Mouse (Mus musculus) lung, postnatal 4 days (tissue): ENCODE measurements around the gene Ap5s1.
A peak's percentile ranks its signal among the peaks of the same experiment; 100 is the strongest.
"Not testable (repeated sequence)": the region's sequence is repeated elsewhere in the genome, so short reads cannot be mapped to it uniquely, and the experiment has no call there.

ENCODE experiments used
- DNase-seq, 2 experiments: peaks; one replicate each; pipeline ENCODE4 v3.0.0; 2021

Ap5s1 gene

GRCm38 (mm10) chr2:131223569-131223968 lies 16.7 kb downstream of the Ap5s1 start:
- no peak for DNase-seq

- no peak for DNase-seq
Observed at GRCm38 (mm10) chr2:131225178-131225577, 18.3 kb downstream of the Ap5s1 start.

GRCm38 (mm10) chr2:131226669-131227068 lies 19.8 kb downstream of the Ap5s1 start:
- DNase-seq, result not testable (repeated sequence)

- no peak for DNase-seq
Observed at GRCm38 (mm10) chr2:131227243-131227642, 20.4 kb downstream of the Ap5s1 start.

- no peak for DNase-seq
Observed at GRCm38 (mm10) chr2:131232558-131232957, 25.7 kb downstream of the Ap5s1 start.

GRCm38 (mm10) chr2:131233307-131234126 lies 26.6 kb downstream of the Ap5s1 start, which contains the start of gene Mavs:
Mavs (plus strand) TSS chr2:131234063.
- DNase-seq, result peak; percentile 97

GRCm38 (mm10) chr2:131234127-131234650 lies 27.3 kb downstream of the Ap5s1 start:
- DNase-seq, result no peak

- DNase-seq, result peak; percentile 30 to 31
Observed at GRCm38 (mm10) chr2:131234970-131235635, 28.2 kb downstream of the Ap5s1 start.

GRCm38 (mm10) chr2:131242180-131242579 lies 35.3 kb downstream of the Ap5s1 start:
- no peak for DNase-seq

- no peak for DNase-seq
Observed at GRCm38 (mm10) chr2:131242929-131243328, 36.1 kb downstream of the Ap5s1 start.

- DNase-seq, result peak; percentile 82
Observed at GRCm38 (mm10) chr2:131253681-131254328, 46.9 kb downstream of the Ap5s1 start.

- peak in 1 of 2 experiments; percentile 20 for DNase-seq
Observed at GRCm38 (mm10) chr2:131254329-131254713, 47.4 kb downstream of the Ap5s1 start.

- DNase-seq, result no peak
Observed at GRCm38 (mm10) chr2:131255738-131256137, 48.9 kb downstream of the Ap5s1 start.

GRCm38 (mm10) chr2:131258693-131259092 lies 51.8 kb downstream of the Ap5s1 start:
- no peak for DNase-seq

- DNase-seq, result no peak
Observed at GRCm38 (mm10) chr2:131260544-131261307, 53.8 kb downstream of the Ap5s1 start.

- DNase-seq, result no peak
Observed at GRCm38 (mm10) chr2:131261481-131262212, 54.8 kb downstream of the Ap5s1 start.

- peak; percentile 98 for DNase-seq
Observed at GRCm38 (mm10) chr2:131262213-131262672, 55.4 kb downstream of the Ap5s1 start, which contains the start of gene Pank2. Pank2 (plus strand) TSS chr2:131262495.
